Mouse (Mus musculus): ENCODE data around the gene Glod4. TPM values are rescaled to one million over a fixed set of nuclear protein-coding genes. Genes with fewer than 3 reads are reported as not detected.

Glod4 gene
- 100 to 1,000 TPM in 1 of 2 experiments, 10 to 100 TPM in 1; 85.6 to 109 TPM for total RNA-seq (2021)
- long read RNA-seq, experiment 1, transcript Glod4-201 (9 exons, 1,434 nt) = major isoform, 119 of 125 reads
- long read RNA-seq, experiment 1, partial matches to known transcripts = 2 of 125 reads
- long read RNA-seq, experiment 1, other reads (novel, unspliced or antisense) = 3 of 125 reads
- long read RNA-seq, experiment 2, transcript Glod4-201 (9 exons, 1,434 nt) = major isoform, 141 of 158 reads
- long read RNA-seq, experiment 2, partial matches to known transcripts = 5 of 158 reads
- long read RNA-seq, experiment 2, other reads (novel, unspliced or antisense) = 12 of 158 reads

GRCm38 (mm10) chr11:76242901-76243810 is at the start of gene Glod4, which contains the start of gene Mrm3:
TSS of gene Glod4 (minus strand) at chr11:76243725.
TSS of gene Mrm3 (plus strand) at chr11:76243715.
- DNase-seq (ENCODE audit: low spot score in 2 of 2) = peak; percentile 85 to 86

- DNase-seq (ENCODE audit: low spot score in 2 of 2) = no peak
These were observed 49.3 kb upstream of the Glod4 start for GRCm38 (mm10) chr11:76292831-76293230.

GRCm38 (mm10) chr11:76292398-76292797 is 48.9 kb upstream of the Glod4 start:
- no peak for DNase-seq (ENCODE audit: low spot score in 2 of 2)

DNA sequence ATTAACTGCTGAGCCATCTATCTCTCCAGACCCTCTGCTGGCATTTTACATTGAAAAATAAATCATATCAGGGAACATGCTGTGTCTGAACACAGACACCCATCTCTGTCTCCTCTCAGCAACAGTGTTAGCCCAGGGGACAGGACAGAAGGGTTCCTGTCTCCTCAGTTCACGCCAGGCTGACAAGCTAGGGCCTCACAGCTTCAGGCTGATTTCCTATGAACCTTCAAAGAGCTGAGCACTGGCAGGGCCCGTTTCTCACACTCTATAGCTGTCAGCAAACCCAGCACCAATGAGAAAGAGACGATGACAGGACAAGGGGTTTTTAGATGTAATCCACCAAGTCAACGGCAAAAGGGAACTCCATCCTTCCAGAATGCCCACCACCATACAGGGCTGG is 48.4 kb upstream of the Glod4 start:
- no peak for DNase-seq (ENCODE audit: low spot score in 2 of 2)

DNA sequence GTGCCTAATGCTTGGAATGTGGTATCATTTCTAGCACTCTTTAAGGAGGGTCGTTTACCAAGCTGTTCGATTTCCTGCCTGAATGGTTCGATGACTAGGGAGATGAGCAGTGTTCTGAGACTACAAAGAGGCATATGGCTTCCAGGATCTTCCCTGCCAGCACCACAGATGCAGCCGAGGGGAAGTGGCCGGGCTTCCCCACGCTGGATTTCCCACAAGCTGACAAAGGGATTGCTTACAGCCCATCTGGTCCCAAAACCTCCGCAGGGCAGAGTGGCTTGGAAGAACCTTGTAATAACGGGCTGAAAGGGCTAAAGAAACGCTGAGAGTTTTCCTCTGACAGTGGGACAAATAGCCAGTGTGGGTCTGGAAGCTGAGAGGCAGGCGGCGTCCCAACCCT is 46.8 kb upstream of the Glod4 start:
- no peak for DNase-seq (ENCODE audit: low spot score in 2 of 2)

- DNase-seq (ENCODE audit: low spot score in 2 of 2) = no peak
These were observed 45.1 kb upstream of the Glod4 start for GRCm38 (mm10) chr11:76288645-76289044.

- no peak for DNase-seq (ENCODE audit: low spot score in 2 of 2)
These were observed 43.8 kb upstream of the Glod4 start for GRCm38 (mm10) chr11:76287301-76287700.

GRCm38 (mm10) chr11:76286534-76287126 is 43.1 kb upstream of the Glod4 start:
- no peak for DNase-seq (ENCODE audit: low spot score in 2 of 2)

DNA sequence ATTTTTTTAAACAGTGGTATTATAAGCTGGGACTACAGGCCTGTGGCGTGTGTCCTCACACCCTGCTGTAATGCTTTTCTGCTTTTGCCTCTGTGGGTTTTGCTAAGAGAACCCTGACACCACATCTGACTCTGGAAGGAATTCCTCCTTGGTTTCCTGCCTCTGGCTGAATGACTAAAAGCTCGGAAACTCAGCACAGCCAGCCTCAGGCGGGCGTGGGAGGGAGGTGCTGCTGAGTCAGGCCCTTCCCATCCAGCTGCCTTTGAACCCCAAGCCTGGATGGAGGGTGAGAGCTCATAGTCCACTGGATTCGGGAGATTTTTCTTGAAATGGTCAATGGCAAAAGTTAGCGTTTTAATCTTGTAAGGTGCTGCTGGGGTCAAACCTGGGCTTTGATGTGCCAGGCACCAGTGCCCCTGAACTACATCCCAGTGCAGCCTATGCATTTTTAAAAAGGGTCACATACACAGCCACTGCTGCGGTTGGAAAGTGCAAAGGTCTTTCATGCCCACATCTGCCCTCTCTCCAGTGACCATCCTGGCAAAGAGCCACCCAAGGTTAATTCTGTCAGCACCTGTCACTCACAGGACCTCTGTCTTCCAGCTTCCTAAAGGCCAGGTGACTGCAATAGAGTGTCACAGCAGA is 42.0 kb upstream of the Glod4 start:
- no peak for DNase-seq (ENCODE audit: low spot score in 2 of 2)

DNA sequence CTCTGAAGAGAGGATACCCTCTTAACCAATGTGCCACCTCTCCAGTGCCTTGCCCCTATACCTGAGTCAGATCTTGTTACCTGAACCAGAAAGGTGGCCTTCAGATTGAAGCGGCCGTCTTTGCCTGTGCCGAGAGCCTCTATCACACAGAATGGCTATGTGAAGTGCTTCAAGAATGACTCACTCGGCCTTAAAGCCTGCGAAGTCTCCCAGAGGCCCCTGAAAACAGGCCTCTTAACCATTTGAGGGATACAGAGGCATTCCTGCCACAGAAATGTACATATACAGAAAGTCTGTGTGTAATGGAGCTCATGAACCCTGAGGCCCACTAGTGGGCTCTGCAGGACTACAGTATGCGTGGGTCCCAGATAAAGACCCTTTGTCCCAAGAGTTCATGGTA is 40.3 kb upstream of the Glod4 start:
- DNase-seq (ENCODE audit: low spot score in 2 of 2) = no peak

DNA sequence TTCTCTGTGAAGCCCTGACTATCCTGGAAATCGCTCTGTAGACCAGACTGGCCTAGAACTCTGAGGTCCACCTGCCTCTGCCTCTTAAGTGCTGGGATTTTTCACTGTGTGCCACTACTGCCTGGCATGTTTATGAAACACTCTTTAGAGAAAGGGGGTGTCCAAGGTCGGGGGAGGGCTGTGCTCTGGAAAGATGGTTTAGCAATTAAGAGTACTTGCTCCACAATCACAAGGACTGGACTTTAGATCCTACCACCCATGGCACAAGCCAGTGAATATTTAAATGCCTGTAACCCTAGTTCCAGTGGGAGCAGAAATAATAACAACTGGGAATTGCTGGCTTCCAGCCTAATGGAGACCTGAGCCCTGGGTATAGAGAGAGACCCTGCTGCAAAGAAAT is 36.4 kb upstream of the Glod4 start:
- DNase-seq (ENCODE audit: low spot score in 2 of 2) = no peak

DNA sequence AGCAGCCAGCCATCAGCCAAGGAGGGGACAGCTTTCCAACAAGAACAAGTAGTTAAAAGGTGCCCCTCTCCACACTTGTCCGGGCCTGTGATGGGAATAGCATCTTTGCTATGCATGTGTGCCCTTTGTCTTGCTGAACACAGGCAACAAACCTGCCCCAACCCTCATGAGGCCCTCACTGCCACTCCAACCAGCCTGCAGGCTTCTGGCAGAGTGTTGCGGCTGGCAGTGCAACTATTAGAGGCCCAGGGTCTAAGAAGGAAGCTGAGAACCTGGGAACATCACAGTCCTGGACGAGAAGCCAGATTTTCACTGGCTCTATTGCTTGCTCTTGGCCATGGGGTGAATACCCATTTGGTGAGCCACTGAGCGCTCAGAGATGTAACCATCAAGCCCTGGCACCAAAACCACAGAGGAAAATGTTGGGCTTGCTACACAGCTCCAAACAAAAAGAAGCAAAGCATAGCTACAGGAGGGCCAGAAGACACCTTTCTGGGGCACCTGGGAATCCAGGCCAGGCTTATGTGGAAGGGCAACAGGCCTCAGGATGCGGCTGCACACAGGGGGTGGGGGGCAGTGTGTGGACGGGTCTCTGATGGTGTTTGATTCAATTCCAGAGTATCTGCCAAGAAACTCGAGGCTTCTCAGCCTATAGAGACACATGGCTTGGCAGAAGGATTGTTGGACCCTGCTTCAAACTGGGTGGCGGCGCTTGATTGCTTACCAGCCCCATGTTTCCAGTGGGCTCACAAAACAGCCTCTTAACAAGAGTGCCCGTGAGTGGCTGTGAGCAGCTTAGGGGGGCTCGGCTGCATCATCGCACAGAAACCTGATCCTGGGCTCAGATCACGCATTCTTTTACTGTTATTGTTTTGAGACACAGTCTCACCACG is 35.7 kb upstream of the Glod4 start:
- no peak for DNase-seq (ENCODE audit: low spot score in 2 of 2)

- DNase-seq (ENCODE audit: low spot score in 2 of 2) = no peak
These were observed 28.9 kb upstream of the Glod4 start for GRCm38 (mm10) chr11:76272440-76272839.

GRCm38 (mm10) chr11:76268521-76269065 is 25.1 kb upstream of the Glod4 start:
- no peak for DNase-seq (ENCODE audit: low spot score in 2 of 2)

- DNase-seq (ENCODE audit: low spot score in 2 of 2) = no peak
These were observed 24.5 kb upstream of the Glod4 start for GRCm38 (mm10) chr11:76268001-76268459.

DNA sequence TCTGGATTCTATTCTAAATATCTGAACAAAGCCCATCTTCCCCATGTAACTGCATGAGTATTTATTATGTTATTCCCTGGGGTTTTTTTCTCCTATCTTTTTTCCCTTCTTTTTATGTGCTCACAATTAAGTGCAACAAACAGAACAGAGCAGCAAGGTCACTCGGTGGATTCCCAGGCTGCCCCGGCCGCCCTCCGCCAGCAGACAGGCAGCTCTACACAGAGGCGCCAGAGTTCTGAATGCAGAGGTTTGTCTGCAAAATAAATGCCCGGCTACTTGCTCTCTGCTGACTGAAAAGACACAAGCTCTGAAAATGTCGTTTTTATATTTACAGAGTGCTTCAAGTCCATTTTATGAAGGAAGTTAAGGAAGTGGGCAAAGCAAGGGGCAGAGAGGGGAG is 24.0 kb upstream of the Glod4 start:
- DNase-seq (ENCODE audit: low spot score in 2 of 2) = no peak

GRCm38 (mm10) chr11:76262611-76263351 is 19.3 kb upstream of the Glod4 start:
- no peak for DNase-seq (ENCODE audit: low spot score in 2 of 2)

DNA sequence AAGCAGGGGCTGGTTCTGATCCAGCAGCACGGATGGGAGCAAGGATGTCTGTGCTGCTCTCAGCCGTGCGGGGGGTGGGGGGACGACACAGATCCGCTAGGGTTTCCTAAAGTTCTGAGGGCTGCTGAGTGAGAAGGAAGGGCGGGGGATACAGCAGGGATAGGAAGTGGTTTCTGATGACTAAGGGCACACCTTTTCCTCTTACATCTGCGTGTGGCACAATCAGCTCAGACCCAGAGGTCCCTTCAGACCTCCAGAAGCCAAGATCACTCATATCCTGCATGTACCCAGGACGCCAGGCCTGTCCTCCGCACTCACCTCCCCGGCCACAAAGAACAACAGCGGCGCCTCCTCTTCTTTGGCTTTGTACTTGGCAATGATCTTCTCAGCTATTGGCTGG is 17.7 kb upstream of the Glod4 start:
- no peak for DNase-seq (ENCODE audit: low spot score in 2 of 2)
